Mouse (Mus musculus) heart, postnatal 0 days (tissue): ENCODE measurements around the gene Gm20403. TPM values are rescaled to one million over a fixed set of nuclear protein-coding genes. Genes with fewer than 3 reads are reported as not detected.

ENCODE experiments used
- ATAC-seq: fragments of 200-750 bp; cut with Nextera tagmentation; 2 replicates; pipeline ENCODE4 v1.8.0; 2017; ENCODE audit warnings: low read depth, moderate number of reproducible peaks, moderate library complexity; ENCODE audit not compliant: insufficient read depth
- DNase-seq: peaks from one replicate; pipeline ENCODE4 v3.0.0-alpha.2; 2016; ENCODE audit warnings: low spot score
- H3K27ac ChIP-seq: fragments of 300-500 bp; sonication (generic); 2 replicates; pipeline ENCODE4 v1.5.1; 2014; ENCODE audit warnings: low read depth, mild to moderate bottlenecking
- H3K27me3 ChIP-seq: fragments of 300-500 bp; sonication (generic); 2 replicates; pipeline ENCODE4 v1.6.1; 2014; ENCODE audit warnings: low read length, mixed read lengths; ENCODE audit not compliant: control insufficient read depth, insufficient read depth
- H3K36me3 ChIP-seq: fragments of 300-500 bp; sonication (generic); replicated peaks from 2 replicates; pipeline ENCODE4 v1.6.1; 2014; ENCODE audit warnings: low read length, mixed read lengths; ENCODE audit not compliant: control insufficient read depth, insufficient read depth
- H3K4me1 ChIP-seq: fragments of 300-500 bp; sonication (generic); 2 replicates; pipeline ENCODE4 v1.6.1; 2014; ENCODE audit warnings: antibody characterized with exemption; ENCODE audit not compliant: control insufficient read depth, insufficient read depth
- H3K4me2 ChIP-seq: fragments of 300-500 bp; sonication (generic); 2 replicates; pipeline ENCODE4 v1.6.1; 2014; ENCODE audit warnings: low read depth, mild to moderate bottlenecking, low read length, moderate library complexity
- H3K4me3 ChIP-seq: fragments of 300-500 bp; sonication (generic); 2 replicates; pipeline ENCODE4 v1.5.1; 2014; ENCODE audit warnings: low read depth, low read length
- H3K9ac ChIP-seq: fragments of 300-500 bp; sonication (generic); replicated peaks from 2 replicates; pipeline ENCODE4 v1.6.1; 2014; ENCODE audit warnings: low read depth, low read length, mixed read lengths
- H3K9me3 ChIP-seq: fragments of 300-500 bp; sonication (generic); replicated peaks from 2 replicates; pipeline ENCODE4 v1.6.1; 2016; ENCODE audit warnings: low read length; ENCODE audit not compliant: control insufficient read depth
- CTCF ChIP-seq: IDR thresholded peaks from 2 replicates; pipeline ENCODE4 v1.5.1; 2016; ENCODE audit warnings: antibody characterized with exemption, control low read depth, low read depth
- EP300 ChIP-seq: IDR thresholded peaks from 2 replicates; pipeline ENCODE4 v1.6.1; 2016; ENCODE audit warnings: antibody characterized with exemption, low read depth
- WGBS: fragments of 180-500 bp; shearing (Covaris S2); extraction: QIAGEN DNeasy Blood & Tissue Kit; methylation state at CpG from one replicate; pipeline ENCODE4 v1.1.7; 2014; 5-methylcytosine and 5-hydroxymethylcytosine counted together
- polyA plus RNA-seq: library from polyadenylated mRNA; unstranded; fragments of >200 nt; fragmentation: Nextera tagmentation; extraction: Ambion mirVana; gene quantifications from 2 replicates; pipeline ENCODE4 v1.2.1, GENCODE M21; 2015
- total RNA-seq: library from RNA; depleted of rRNA; stranded (reverse); fragments of >200 nt; gene quantifications from 2 replicates; pipeline ENCODE4 v1.2.3, GENCODE M21; 2014; ENCODE audit warnings: low replicate concordance

The Gm20403 gene
- total and polyA plus RNA-seq, 2 experiments from 2014 or later, result not detected

GRCm38 (mm10) chr12:54996979-54997474 is 10.7 kb upstream of the Gm20403 start:
- Histone ChIP-seq H3K9me3 (no peaks in the 10 kb centered on the region), H3K27me3 (no peaks in the 10 kb centered on the region), H3K4me2 (no peak overlapping the region), H3K4me1 (no peaks in the 10 kb centered on the region), H3K27ac (no peak overlapping the region), H3K9ac (no peak overlapping the region), H3K36me3 (no peaks in the 10 kb centered on the region), H3K4me3 (no peak overlapping the region)
- DNase-seq (no peak), ATAC-seq (no peak)
- no peak for TF ChIP-seq EP300
- TF ChIP-seq CTCF, result no peak
- WGBS, result 78% methylated on average over 6 of the region's 6 CpGs

DNA sequence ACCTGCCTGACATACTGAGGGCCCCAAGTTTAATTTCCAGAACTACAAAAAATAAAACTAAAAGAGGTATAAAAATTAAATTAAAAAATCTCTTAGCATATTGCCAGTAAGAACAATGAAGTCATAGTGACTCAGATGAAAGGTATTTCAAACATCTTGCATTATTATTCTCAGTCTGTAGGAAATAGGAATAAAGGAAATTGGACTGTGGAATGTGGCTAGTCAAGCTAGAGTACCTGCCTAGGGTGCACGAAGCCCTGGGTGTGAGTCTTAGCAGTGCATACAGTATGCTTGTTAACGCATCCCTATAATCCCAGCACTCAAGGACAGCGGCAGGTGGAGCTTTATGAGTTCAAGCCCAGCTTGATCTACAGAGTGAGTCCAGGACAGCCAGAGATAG is 9.6 kb upstream of the Gm20403 start:
- DNase-seq (no peak), ATAC-seq (no peak)
- Histone ChIP-seq H3K27ac (no peak overlapping the region), H3K27me3 (no peaks in the 10 kb centered on the region), H3K36me3 (no peaks in the 10 kb centered on the region), H3K9ac (no peak overlapping the region), H3K9me3 (no peaks in the 10 kb centered on the region), H3K4me2 (no peak overlapping the region), H3K4me3 (no peak overlapping the region), H3K4me1 (no peaks in the 10 kb centered on the region)
- TF ChIP-seq EP300 (no peak), CTCF (no peak)
- 56% methylated on average over 3 of the region's 3 CpGs for WGBS

GRCm38 (mm10) chr12:54994418-54994817 is 8.1 kb upstream of the Gm20403 start:
- Histone ChIP-seq H3K9ac (no peak overlapping the region), H3K4me3 (no peak overlapping the region), H3K27me3 (no peaks in the 10 kb centered on the region), H3K36me3 (no peaks in the 10 kb centered on the region), H3K27ac (no peak overlapping the region), H3K9me3 (no peaks in the 10 kb centered on the region), H3K4me2 (no peak overlapping the region), H3K4me1 (no peaks in the 10 kb centered on the region)
- ATAC-seq, result no peak
- TF ChIP-seq EP300 (no peak), CTCF (no peak)
- DNase-seq, result no peak
- 86% methylated on average over 4 of the region's 4 CpGs for WGBS

- H3K27ac ChIP-seq, result no peak overlapping the region
- no peak for DNase-seq
- H3K27me3 ChIP-seq, result no peaks in the 10 kb centered on the region
- no peak overlapping the region for H3K4me3 ChIP-seq
- no peaks in the 10 kb centered on the region for H3K36me3 ChIP-seq
- TF ChIP-seq EP300 (no peak), CTCF (no peak)
- no peaks in the 10 kb centered on the region for H3K4me1 ChIP-seq
- WGBS, result 64% methylated on average over 6 of the region's 6 CpGs
- no peaks in the 10 kb centered on the region for H3K9me3 ChIP-seq
- ATAC-seq, result no peak
- no peak overlapping the region for H3K9ac ChIP-seq
- no peak overlapping the region for H3K4me2 ChIP-seq
Measured at GRCm38 (mm10) chr12:54994068-54994386, 7.7 kb upstream of the Gm20403 start.

DNA sequence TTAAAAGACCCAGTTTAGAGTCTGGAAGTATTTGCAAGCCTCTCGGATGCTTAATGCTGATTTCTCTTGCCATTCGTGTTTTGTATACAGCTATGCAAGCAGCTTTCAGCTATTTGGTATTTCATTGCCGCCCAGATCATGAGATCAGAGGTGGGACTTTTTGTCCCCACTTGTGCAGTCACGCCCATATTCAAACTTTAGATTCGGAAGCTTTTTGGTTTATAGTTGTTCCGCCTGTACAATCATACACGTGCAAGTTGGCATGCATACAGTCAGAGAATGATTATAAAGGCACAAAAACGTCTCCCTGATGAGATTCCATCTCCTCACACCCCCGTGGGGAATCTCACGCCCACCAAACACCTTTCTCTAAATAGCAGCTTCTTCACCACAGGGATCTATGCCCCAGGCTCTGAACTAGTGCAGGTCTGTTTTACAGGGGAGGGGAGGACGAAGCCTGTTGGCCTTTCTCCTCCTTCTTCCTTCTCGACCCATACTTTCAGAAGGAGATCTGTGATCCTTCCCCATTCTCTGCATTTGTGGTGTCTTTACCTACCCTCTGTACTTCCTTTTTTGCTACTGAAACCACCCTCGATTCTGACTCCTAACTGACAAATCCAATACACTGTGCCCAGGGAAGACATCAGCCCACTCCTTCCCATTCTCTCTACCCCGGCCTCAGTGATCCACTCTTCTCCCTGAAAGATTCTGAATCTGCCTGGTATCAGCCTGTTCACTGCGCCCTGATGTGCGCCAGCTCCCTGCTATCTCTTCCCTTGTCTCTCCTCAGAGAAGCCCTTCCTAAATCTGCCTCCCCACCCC is 7.1 kb upstream of the Gm20403 start:
- ATAC-seq (no peak), DNase-seq (no peak)
- Histone ChIP-seq H3K4me1 (no peaks in the 10 kb centered on the region), H3K4me2 (no peak overlapping the region), H3K9me3 (no peaks in the 10 kb centered on the region), H3K9ac (no peak overlapping the region), H3K27me3 (no peaks in the 10 kb centered on the region), H3K4me3 (no peak overlapping the region), H3K27ac (no peak overlapping the region), H3K36me3 (no peaks in the 10 kb centered on the region)
- TF ChIP-seq EP300 (no peak), CTCF (no peak)
- 47% methylated on average over 16 of the region's 16 CpGs for WGBS

DNA sequence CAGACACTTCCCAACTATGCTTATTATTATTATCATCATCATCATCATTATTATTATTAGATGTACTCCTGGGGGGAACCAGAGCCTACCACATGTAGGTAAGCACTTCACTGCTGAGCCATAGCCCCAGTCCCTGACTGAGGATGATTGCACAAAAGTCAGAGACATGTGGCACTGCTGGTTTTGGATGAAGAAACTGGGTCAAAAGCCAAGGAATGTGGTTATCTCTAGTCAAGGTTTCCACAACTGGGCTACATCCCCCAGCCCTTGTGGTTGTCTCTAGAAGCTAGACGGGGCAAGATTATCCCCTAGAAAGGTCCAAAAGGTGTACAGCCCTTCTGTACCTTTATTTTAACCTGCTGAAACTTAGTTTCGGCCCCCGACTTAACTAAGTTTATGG is 6.5 kb upstream of the Gm20403 start:
- DNase-seq, result no peak
- no peaks in the 10 kb centered on the region for H3K36me3 ChIP-seq
- H3K27ac ChIP-seq, result no peak overlapping the region
- no peak overlapping the region for H3K9ac ChIP-seq
- TF ChIP-seq CTCF (no peak), EP300 (no peak)
- no peaks in the 10 kb centered on the region for H3K9me3 ChIP-seq
- no peaks in the 10 kb centered on the region for H3K4me1 ChIP-seq
- H3K4me2 ChIP-seq, result no peak overlapping the region
- no peak for ATAC-seq
- H3K4me3 ChIP-seq, result no peak overlapping the region
- no peaks in the 10 kb centered on the region for H3K27me3 ChIP-seq
- WGBS, result 72% methylated on average over 3 of the region's 3 CpGs
